8 mouse cellular contexts compared by ENCODE assay signal in the genomic region with DNA sequence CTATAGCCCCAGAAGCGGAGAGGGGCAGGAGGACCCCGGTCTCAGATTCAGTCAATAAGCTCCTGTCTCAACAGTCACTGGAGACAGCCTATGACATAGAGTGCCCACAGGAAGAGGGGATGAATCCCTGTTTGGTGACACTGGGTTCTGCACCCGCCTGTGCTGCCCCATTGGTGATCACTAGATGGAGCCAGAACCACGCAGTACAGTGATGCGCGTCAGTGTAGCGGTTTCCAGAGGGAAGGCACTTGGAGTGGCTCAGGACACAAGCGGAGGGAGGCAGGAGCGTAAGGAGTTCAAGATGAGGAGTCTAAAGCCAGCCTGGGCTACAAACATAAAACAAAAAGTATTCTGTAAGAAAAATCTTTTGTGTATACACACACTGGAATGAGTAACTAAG. TPM values are rescaled to one million over a fixed set of nuclear protein-coding genes. Genes with fewer than 3 reads are reported as not detected.
DNase-seq lines count a peak whose midpoint lies in the region; ATAC-seq lines count a peak whose summit lies in the region.

No protein-coding gene starts in this region.

- WGBS in embryonic facial prominence, embryonic 11.5 days = 11% methylated on average over 9 of the region's 9 CpGs
- 9% methylated on average over 9 of the region's 9 CpGs for WGBS in limb, embryonic 10.5 days
- WGBS in midbrain, embryonic 11.5 days = 12% methylated on average over 9 of the region's 9 CpGs

- H3K4me2 ChIP-seq in embryonic facial prominence, embryonic 11.5 days (ENCODE audit: low read depth, low read length) = no peak overlapping the region
- no peak overlapping the region for H3K4me2 ChIP-seq in midbrain, embryonic 11.5 days

- no peaks in the 10 kb centered on the region for H3K27me3 ChIP-seq in embryonic facial prominence, embryonic 11.5 days (ENCODE audit: control insufficient read depth, insufficient read depth, low read length)
- H3K27me3 ChIP-seq in limb, embryonic 10.5 days (ENCODE audit: low read depth, poor library complexity, severe bottlenecking) = peaks cover 33% of the 10 kb centered on the region
- peaks cover 17% of the 10 kb centered on the region for H3K27me3 ChIP-seq in midbrain, embryonic 11.5 days (ENCODE audit: control insufficient read depth, insufficient read depth, low read length)

- no peak overlapping the region for H3K27ac ChIP-seq in embryonic facial prominence, embryonic 11.5 days (replicated peaks; ENCODE audit: low read depth, low read length)
- no peak overlapping the region for H3K27ac ChIP-seq in limb, embryonic 10.5 days
- no peak overlapping the region for H3K27ac ChIP-seq in midbrain, embryonic 11.5 days (ENCODE audit: low read depth, low read length)

- H3K4me3 ChIP-seq in embryonic facial prominence, embryonic 11.5 days (ENCODE audit: low read depth, low read length) = no peak overlapping the region
- no peak overlapping the region for H3K4me3 ChIP-seq in limb, embryonic 10.5 days
- no peak overlapping the region for H3K4me3 ChIP-seq in midbrain, embryonic 11.5 days (ENCODE audit: low read depth, low read length)

- H3K36me3 ChIP-seq in embryonic facial prominence, embryonic 11.5 days (replicated peaks; ENCODE audit: control insufficient read depth, insufficient read depth, low read depth, low read length) = no peaks in the 10 kb centered on the region
- no peaks in the 10 kb centered on the region for H3K36me3 ChIP-seq in limb, embryonic 10.5 days
- H3K36me3 ChIP-seq in midbrain, embryonic 11.5 days (ENCODE audit: control insufficient read depth, insufficient read depth, low read length) = no peaks in the 10 kb centered on the region

- H3K9ac ChIP-seq in embryonic facial prominence, embryonic 11.5 days (replicated peaks; ENCODE audit: low read length) = no peak overlapping the region
- no peak overlapping the region for H3K9ac ChIP-seq in midbrain, embryonic 11.5 days (ENCODE audit: low read length)

- ATAC-seq in embryonic facial prominence, embryonic 11.5 days (replicated peaks; ENCODE audit: insufficient number of reproducible peaks, low FRiP score, low TSS enrichment, low read depth) = peak; percentile 72
- peak; percentile 84 for ATAC-seq in midbrain, embryonic 11.5 days (ENCODE audit: low FRiP score)

- H3K9me3 ChIP-seq in embryonic facial prominence, embryonic 11.5 days (replicated peaks; ENCODE audit: control insufficient read depth, low read length) = no peaks in the 10 kb centered on the region
- H3K9me3 ChIP-seq in limb, embryonic 10.5 days (replicated peaks) = no peaks in the 10 kb centered on the region
- H3K9me3 ChIP-seq in midbrain, embryonic 11.5 days (ENCODE audit: control insufficient read depth, low read length) = no peaks in the 10 kb centered on the region

- no peaks in the 10 kb centered on the region; the same call in 1 of the 2 replicates for H3K4me1 ChIP-seq in embryonic facial prominence, embryonic 11.5 days (ENCODE audit: control insufficient read depth, insufficient read depth, low read length)
- H3K4me1 ChIP-seq in limb, embryonic 10.5 days = peaks cover 8% of the 10 kb centered on the region
- peaks cover 25% of the 10 kb centered on the region for H3K4me1 ChIP-seq in midbrain, embryonic 11.5 days (ENCODE audit: control insufficient read depth, insufficient read depth, low read length)

- DNase-seq in urinary bladder, adult 18-20 months (ENCODE audit: low spot score in 2 of 2) = peak; percentile 68 to 75
- DNase-seq in urinary bladder, postnatal 10 days (ENCODE audit: low spot score) = no peak
- DNase-seq in embryonic facial prominence, embryonic 11.5 days (ENCODE audit: low spot score) = peak; percentile 85
- DNase-seq in heart, adult 18-20 months = peak; percentile 78 to 91
- DNase-seq in kidney, adult 18-20 months = peak; percentile 76
- DNase-seq in limb, embryonic 10.5 days (ENCODE audit: low spot score) = peak; percentile 83
- peak; percentile 96 for DNase-seq in midbrain, embryonic 11.5 days (ENCODE audit: low spot score, missing footprints)
- DNase-seq in right cerebral cortex, postnatal 36 days (ENCODE audit: low spot score in 2 of 2) = peak; percentile 57 to 67

RNA-seq across cellular contexts. Expression of a gene that starts 22.3 kb away (rescaled TPM):
- polyA plus RNA-seq in embryonic facial prominence, embryonic 11.5 days (2014; fragmentation: Nextera tagmentation; extraction: Ambion mirVana) = 2.3 and 2.4 TPM in 2 replicates
- 1 to 10 TPM; 2.5 to 3.1 TPM for total RNA-seq in heart, adult 18-20 months (2021)
- polyA plus RNA-seq in limb, embryonic 10.5 days (2016; fragmentation: Nextera tagmentation; extraction: Ambion mirVana) = 3.2 and 4.5 TPM in 2 replicates
- polyA plus RNA-seq in midbrain, embryonic 11.5 days (2014; fragmentation: Nextera tagmentation; extraction: Ambion mirVana) = 4.6 and 4.8 TPM in 2 replicates

RNA-seq across cellular contexts. Expression of a gene that starts 38.5 kb away (rescaled TPM):
- 0.66 and 0.72 TPM in 2 replicates for polyA plus RNA-seq in embryonic facial prominence, embryonic 11.5 days (2014; fragmentation: Nextera tagmentation; extraction: Ambion mirVana)
- under 1 TPM in 1 of 2 experiments, not detected in 1; 0.32 TPM for total RNA-seq in heart, adult 18-20 months (2021)
- polyA plus RNA-seq in limb, embryonic 10.5 days (2016; fragmentation: Nextera tagmentation; extraction: Ambion mirVana) = 1.5 and 2.2 TPM in 2 replicates
- 0.54 and 1.0 TPM in 2 replicates for polyA plus RNA-seq in midbrain, embryonic 11.5 days (2014; fragmentation: Nextera tagmentation; extraction: Ambion mirVana)

RNA-seq across cellular contexts. Expression of a gene that starts 44.0 kb away (rescaled TPM):
- polyA plus RNA-seq in embryonic facial prominence, embryonic 11.5 days (2014; fragmentation: Nextera tagmentation; extraction: Ambion mirVana) = 30.1 and 32.3 TPM in 2 replicates
- 10 to 100 TPM; 15.3 to 16.1 TPM for total RNA-seq in heart, adult 18-20 months (2021)
- polyA plus RNA-seq in limb, embryonic 10.5 days (2016; fragmentation: Nextera tagmentation; extraction: Ambion mirVana) = 46.0 and 50.3 TPM in 2 replicates
- 31.5 and 34.6 TPM in 2 replicates for polyA plus RNA-seq in midbrain, embryonic 11.5 days (2014; fragmentation: Nextera tagmentation; extraction: Ambion mirVana)

RNA-seq across cellular contexts. Expression of a gene that starts 51.2 kb away (rescaled TPM):
- polyA plus RNA-seq in embryonic facial prominence, embryonic 11.5 days (2014; fragmentation: Nextera tagmentation; extraction: Ambion mirVana) = 6.7 and 7.8 TPM in 2 replicates
- total RNA-seq in heart, adult 18-20 months (2021) = 10 to 100 TPM; 25.1 to 32.1 TPM
- 10.8 and 12.7 TPM in 2 replicates for polyA plus RNA-seq in limb, embryonic 10.5 days (2016; fragmentation: Nextera tagmentation; extraction: Ambion mirVana)
- polyA plus RNA-seq in midbrain, embryonic 11.5 days (2014; fragmentation: Nextera tagmentation; extraction: Ambion mirVana) = 7.4 and 9.1 TPM in 2 replicates
